Mouse (Mus musculus): ENCODE data around the gene Camkmt. TPM values are rescaled to one million over a fixed set of nuclear protein-coding genes. Genes with fewer than 3 reads are reported as not detected.

Gene Camkmt
- total RNA-seq, 2 experiments from 2014 or later: 0.84 TPM

- no peak for DNase-seq
- TF ChIP-seq CTCF (IDR thresholded peaks at IDR 0.05): no peak
- H3K4me3 ChIP-seq: no peak overlapping the region
- intact Hi-C loops (cut with DNase I): no loop called here
- no peak overlapping the region for H3K27ac ChIP-seq
These were observed 200.8 kb downstream of the Camkmt start for GRCm38 (mm10) chr17:85291154-85291553.

GRCm38 (mm10) chr17:85291601-85292000, 201.2 kb downstream of the Camkmt start:
- intact Hi-C loops (cut with DNase I): no loop called here
- no peak for TF ChIP-seq CTCF (IDR thresholded peaks at IDR 0.05)

GRCm38 (mm10) chr17:85292276-85292675, 201.9 kb downstream of the Camkmt start:
- Histone ChIP-seq H3K27ac (no peak overlapping the region), H3K4me3 (no peak overlapping the region)
- no peak for DNase-seq
- no peak for TF ChIP-seq CTCF (IDR thresholded peaks at IDR 0.05)
- intact Hi-C loops (cut with DNase I): no loop called here

More at GRCm38 (mm10) chr17:85291601-85292000, 201.2 kb downstream of the Camkmt start:
- Histone ChIP-seq H3K27ac (no peak overlapping the region), H3K4me3 (no peak overlapping the region)
- DNase-seq: no peak

GRCm38 (mm10) chr17:85303686-85304085, 213.3 kb downstream of the Camkmt start:
- intact Hi-C loops (cut with DNase I): no loop called here
- no peak for DNase-seq
- H3K27ac ChIP-seq: no peak overlapping the region
- no peak overlapping the region for H3K4me3 ChIP-seq
- no peak for TF ChIP-seq CTCF (IDR thresholded peaks at IDR 0.05)

- intact Hi-C loops (cut with DNase I): no loop called here
- no peak for DNase-seq
- no peak for TF ChIP-seq CTCF (IDR thresholded peaks at IDR 0.05)
- Histone ChIP-seq H3K27ac (no peak overlapping the region), H3K4me3 (no peak overlapping the region)
These were observed 218.2 kb downstream of the Camkmt start for GRCm38 (mm10) chr17:85308566-85308965.

- intact Hi-C loops (cut with DNase I): no loop called here
- H3K4me3 ChIP-seq: no peak overlapping the region
- TF ChIP-seq CTCF (IDR thresholded peaks at IDR 0.05): no peak
- H3K27ac ChIP-seq: no peak overlapping the region
- DNase-seq: no peak
These were observed 218.7 kb downstream of the Camkmt start for GRCm38 (mm10) chr17:85309046-85309445.

GRCm38 (mm10) chr17:85311348-85311747, 221.0 kb downstream of the Camkmt start:
- Histone ChIP-seq H3K27ac (no peak overlapping the region), H3K4me3 (no peak overlapping the region)
- intact Hi-C loops (cut with DNase I): no loop called here
- no peak for TF ChIP-seq CTCF (IDR thresholded peaks at IDR 0.05)
- no peak for DNase-seq

- Histone ChIP-seq H3K4me3 (no peak overlapping the region), H3K27ac (no peak overlapping the region)
- intact Hi-C loops (cut with DNase I): no loop called here
- TF ChIP-seq CTCF (IDR thresholded peaks at IDR 0.05): no peak
- DNase-seq: no peak
These were observed 228.0 kb downstream of the Camkmt start for GRCm38 (mm10) chr17:85318401-85318800.

GRCm38 (mm10) chr17:85319779-85320300, 229.5 kb downstream of the Camkmt start:
- DNase-seq: no peak
- no peak overlapping the region for H3K4me3 ChIP-seq
- intact Hi-C loops (cut with DNase I): no loop called here
- TF ChIP-seq CTCF (IDR thresholded peaks at IDR 0.05): no peak
- H3K27ac ChIP-seq: no peak overlapping the region

GRCm38 (mm10) chr17:85328901-85329300, 238.5 kb downstream of the Camkmt start:
- Histone ChIP-seq H3K27ac (no peak overlapping the region), H3K4me3 (no peak overlapping the region)
- no peak for DNase-seq
- no peak for TF ChIP-seq CTCF (IDR thresholded peaks at IDR 0.05)
- intact Hi-C loops (cut with DNase I): no loop called here

- no peak for TF ChIP-seq CTCF (IDR thresholded peaks at IDR 0.05)
- Histone ChIP-seq H3K27ac (no peak overlapping the region), H3K4me3 (no peak overlapping the region)
- DNase-seq: no peak
- intact Hi-C loops (cut with DNase I): no loop called here
These were observed 245.1 kb downstream of the Camkmt start for GRCm38 (mm10) chr17:85335464-85335863.

- DNase-seq: no peak
- Histone ChIP-seq H3K4me3 (no peak overlapping the region), H3K27ac (no peak overlapping the region)
- TF ChIP-seq CTCF (IDR thresholded peaks at IDR 0.05): no peak
- intact Hi-C loops (cut with DNase I): no loop called here
These were observed 247.3 kb downstream of the Camkmt start for GRCm38 (mm10) chr17:85337666-85338065.

- no peak overlapping the region for H3K27ac ChIP-seq
- no peak overlapping the region for H3K4me3 ChIP-seq
- intact Hi-C loops (cut with DNase I): no loop called here
- no peak for TF ChIP-seq CTCF (IDR thresholded peaks at IDR 0.05)
- DNase-seq: no peak
These were observed 250.9 kb downstream of the Camkmt start for GRCm38 (mm10) chr17:85341134-85341700.

GRCm38 (mm10) chr17:85342471-85342870, 252.1 kb downstream of the Camkmt start:
- Histone ChIP-seq H3K27ac (no peak overlapping the region), H3K4me3 (no peak overlapping the region)
- no peak for TF ChIP-seq CTCF (IDR thresholded peaks at IDR 0.05)
- intact Hi-C loops (cut with DNase I): no loop called here
- DNase-seq: no peak

All from gastrocnemius, adult 2 months (tissue).